Mouse (Mus musculus) midbrain, embryonic 15.5 days (tissue): ENCODE measurements around the gene 9930111J21Rik1. TPM values are rescaled to one million over a fixed set of nuclear protein-coding genes. Genes with fewer than 3 reads are reported as not detected.
"Not testable (repeated sequence)": the region's sequence is repeated elsewhere in the genome, so short reads cannot be mapped to it uniquely, and the experiment has no call there.

Experiments used
- ATAC-seq: fragments of 200-750 bp; cut with Nextera tagmentation; replicated peaks from 2 replicates; pipeline ENCODE4 v1.8.0; 2017; ENCODE audit warnings: moderate TSS enrichment
- H3K27ac ChIP-seq: fragments of 300-500 bp; sonication (generic); 2 replicates; pipeline ENCODE4 v1.5.1; 2015; ENCODE audit warnings: mild to moderate bottlenecking, inconsistent platforms
- H3K27me3 ChIP-seq: fragments of 300-500 bp; sonication (generic); replicated peaks from 2 replicates; pipeline ENCODE4 v1.6.1; 2015; ENCODE audit warnings: inconsistent platforms
- H3K36me3 ChIP-seq: fragments of 300-500 bp; sonication (generic); replicated peaks from 2 replicates; pipeline ENCODE4 v1.6.1; 2015; ENCODE audit warnings: inconsistent platforms
- H3K4me1 ChIP-seq: fragments of 300-500 bp; sonication (generic); 2 replicates; pipeline ENCODE4 v1.6.1; 2015; ENCODE audit warnings: inconsistent platforms
- H3K4me2 ChIP-seq: fragments of 300-500 bp; sonication (generic); 2 replicates; pipeline ENCODE4 v1.6.1; 2015; ENCODE audit warnings: inconsistent platforms, mild to moderate bottlenecking, moderate library complexity
- H3K4me3 ChIP-seq: fragments of 300-500 bp; sonication (generic); 2 replicates; pipeline ENCODE4 v1.5.1; 2015; ENCODE audit warnings: mild to moderate bottlenecking, inconsistent platforms
- H3K9ac ChIP-seq: fragments of 300-500 bp; sonication (generic); 2 replicates; pipeline ENCODE4 v1.6.1; 2015; ENCODE audit warnings: mild to moderate bottlenecking, inconsistent platforms
- H3K9me3 ChIP-seq: fragments of 300-500 bp; sonication (generic); 2 replicates; pipeline ENCODE4 v1.6.1; 2016; ENCODE audit warnings: inconsistent platforms
- WGBS: fragments of 180-500 bp; shearing (Covaris S2); methylation state at CpG from one replicate; pipeline ENCODE4 v1.1.7; 2015; ENCODE audit warnings: mixed read lengths; 5-methylcytosine and 5-hydroxymethylcytosine counted together
- polyA plus RNA-seq: library from polyadenylated mRNA; unstranded; fragments of >200 nt; fragmentation: Nextera tagmentation; extraction: Ambion mirVana; gene quantifications from 2 replicates; pipeline ENCODE4 v1.2.1, GENCODE M21; 2015

Gene 9930111J21Rik1
- polyA plus RNA-seq, 1 experiment from 2014 or later = 0.37 TPM

DNA sequence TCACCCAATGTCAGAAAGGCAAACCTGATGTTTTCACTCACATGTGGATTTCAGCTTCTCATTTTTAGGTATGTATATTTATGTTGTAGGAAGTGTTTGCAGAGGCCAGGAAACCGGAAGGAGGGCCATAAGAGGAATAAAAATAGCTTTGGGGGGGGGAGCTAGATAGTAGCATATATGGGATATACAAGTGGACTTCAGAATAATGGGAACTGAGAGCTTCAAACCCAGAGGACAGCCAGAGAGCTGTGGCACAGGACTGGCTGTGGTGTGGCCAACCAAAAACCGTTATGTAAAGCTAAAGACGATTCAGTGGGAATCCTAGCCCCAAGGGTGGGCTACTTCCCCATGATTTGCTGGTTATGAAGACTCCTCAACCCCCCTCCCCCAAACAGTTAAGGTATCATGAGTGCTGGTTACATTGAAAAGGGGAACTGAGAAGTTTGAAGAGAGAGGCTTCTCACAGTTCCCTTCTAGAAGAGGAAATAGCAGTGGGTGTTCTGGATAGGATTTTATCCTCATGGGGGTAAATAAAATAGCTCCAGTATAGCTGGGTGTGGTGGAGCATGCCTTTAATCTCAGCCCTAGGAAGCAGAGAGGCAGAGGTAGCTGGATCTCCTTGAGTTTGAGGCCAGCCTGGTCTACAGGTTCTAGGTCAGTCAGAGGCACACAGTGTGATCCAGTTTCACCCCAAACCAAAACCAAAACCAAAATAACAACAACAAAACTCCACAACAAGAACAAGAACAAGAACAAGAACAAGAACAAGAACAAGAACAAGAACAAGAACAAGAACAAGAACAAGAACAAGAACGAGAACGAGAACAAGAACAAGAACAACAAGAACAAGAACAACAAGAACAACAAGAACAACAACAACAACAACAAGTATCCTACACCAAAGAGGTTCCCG, 78.3 kb downstream of the 9930111J21Rik1 start:
- H3K9ac ChIP-seq, H3K4me1 ChIP-seq, H3K4me2 ChIP-seq, ATAC-seq, H3K4me3 ChIP-seq, H3K27ac ChIP-seq, H3K36me3 ChIP-seq, H3K9me3 ChIP-seq, H3K27me3 ChIP-seq: not testable (repeated sequence)
- WGBS = 82% methylated on average over 6 of the region's 6 CpGs

DNA sequence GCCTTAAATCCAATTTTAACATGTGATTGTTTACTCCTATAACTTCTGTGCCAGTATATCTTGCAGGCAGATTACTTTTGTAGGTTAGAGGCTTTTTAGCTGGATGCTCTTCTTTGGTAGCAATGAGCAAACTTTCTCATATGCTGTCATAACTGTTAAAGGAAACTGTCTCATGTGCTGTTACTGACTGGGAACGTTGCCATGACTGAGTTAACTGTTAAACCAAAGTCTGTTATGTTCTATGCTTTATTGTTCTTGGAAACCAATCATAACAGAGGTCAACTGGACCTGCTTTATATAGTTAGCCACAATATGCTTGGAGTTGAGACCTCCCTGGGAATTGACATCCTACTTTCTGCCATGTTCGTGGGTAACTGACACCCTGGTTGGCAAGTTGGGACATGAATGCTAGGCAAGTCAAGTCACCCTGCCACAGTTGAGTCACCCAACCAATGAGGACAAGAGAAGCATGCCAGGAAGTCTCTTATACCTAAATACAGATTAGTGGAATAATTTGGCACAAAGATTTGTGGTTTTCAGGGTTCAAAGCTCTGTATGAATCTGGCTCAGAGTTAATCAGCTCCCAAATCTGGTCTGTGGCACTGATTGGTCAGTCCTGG, 80.3 kb downstream of the 9930111J21Rik1 start:
- no peaks in the 10 kb centered on the region for H3K36me3 ChIP-seq
- ATAC-seq = no peak
- no peaks in the 10 kb centered on the region for H3K27me3 ChIP-seq
- no peak overlapping the region for H3K4me3 ChIP-seq
- H3K4me1 ChIP-seq = no peaks in the 10 kb centered on the region
- WGBS = 79% methylated on average over 2 of the region's 2 CpGs
- H3K4me2 ChIP-seq = no peak overlapping the region
- no peak overlapping the region for H3K27ac ChIP-seq
- H3K9ac ChIP-seq = no peak overlapping the region
- H3K9me3 ChIP-seq = no peaks in the 10 kb centered on the region

Other genes with a start within 250 kb of the 9930111J21Rik1 start
- 365 and 382 TPM in 2 replicates for gene Rack1, start 179.1 kb downstream of the 9930111J21Rik1 start, polyA plus RNA-seq
- gene Trim41, start 162.0 kb downstream of the 9930111J21Rik1 start, polyA plus RNA-seq = 7.3 and 7.9 TPM in 2 replicates
- gene Trim7, start 153.3 kb downstream of the 9930111J21Rik1 start, polyA plus RNA-seq = 2.3 and 2.6 TPM in 2 replicates
- gene Gm12184, start 152.7 kb downstream of the 9930111J21Rik1 start, polyA plus RNA-seq = 2.6 and 4.0 TPM in 2 replicates
- 2.3 and 4.6 TPM in 2 replicates for gene Irgm1, start 107.7 kb downstream of the 9930111J21Rik1 start, polyA plus RNA-seq
- gene Gm5431, start 77.2 kb downstream of the 9930111J21Rik1 start, polyA plus RNA-seq = 0.05 and 0.45 TPM in 2 replicates
- 1.3 and 1.8 TPM in 2 replicates for gene Psme2b, start 33.2 kb downstream of the 9930111J21Rik1 start, polyA plus RNA-seq
- gene Olfr56, start 509 bp downstream of the 9930111J21Rik1 start, polyA plus RNA-seq = not detected in 2 replicates
- gene Gm12185, start 12.8 kb upstream of the 9930111J21Rik1 start, polyA plus RNA-seq = not detected in 2 replicates
- not detected in 2 replicates for gene Tgtp1, start 14.8 kb upstream of the 9930111J21Rik1 start, polyA plus RNA-seq
- 0.37 and 0.38 TPM in 2 replicates for gene 9930111J21Rik2, start 71.8 kb upstream of the 9930111J21Rik1 start, polyA plus RNA-seq
- gene Tgtp2, start 84.8 kb upstream of the 9930111J21Rik1 start, polyA plus RNA-seq = 0.68 TPM in 1 of 2 replicates, not detected in the other
- gene Ifi47, start 97.2 kb upstream of the 9930111J21Rik1 start, polyA plus RNA-seq = 0.35 and 0.56 TPM in 2 replicates
- gene Olfr1396, start 135.5 kb upstream of the 9930111J21Rik1 start, polyA plus RNA-seq = 0.11 TPM in 1 of 2 replicates, not detected in the other
- gene Olfr1395, start 162.9 kb upstream of the 9930111J21Rik1 start, polyA plus RNA-seq = not detected in 2 replicates
- gene Olfr1394, start 175.0 kb upstream of the 9930111J21Rik1 start, polyA plus RNA-seq = not detected in 2 replicates
- gene Btnl9, start 207.8 kb upstream of the 9930111J21Rik1 start, polyA plus RNA-seq = 0.09 and 0.15 TPM in 2 replicates
- gene Zfp62, start 223.9 kb upstream of the 9930111J21Rik1 start, polyA plus RNA-seq = 45.1 and 46.0 TPM in 2 replicates